Mouse (Mus musculus) monocyte, adult 2 months (primary cell): Measurements from ENCODE around the gene Lrrc52.

Experiments
- DNase-seq, 2 experiments: peaks; one replicate each; pipeline ENCODE4 v3.0.0; 2022; ENCODE audit warnings: low spot score in 2 of 2, low read depth in 1 of 2

Gene Lrrc52

GRCm38 (mm10) chr1:167466765-167467426, at the start of gene Lrrc52:
Gene Lrrc52 (minus strand): TSS chr1:167466780.
- no peak for DNase-seq

- DNase-seq: no peak
These were observed 45.0 kb upstream of the Lrrc52 start for GRCm38 (mm10) chr1:167511621-167512020.

GRCm38 (mm10) chr1:167506048-167506447, 39.5 kb upstream of the Lrrc52 start:
- no peak for DNase-seq

- no peak for DNase-seq
These were observed 38.8 kb upstream of the Lrrc52 start for GRCm38 (mm10) chr1:167505427-167505826.

- no peak for DNase-seq
These were observed 32.7 kb upstream of the Lrrc52 start for GRCm38 (mm10) chr1:167499097-167499850.

- no peak for DNase-seq
These were observed 31.4 kb upstream of the Lrrc52 start for GRCm38 (mm10) chr1:167497991-167498390.

GRCm38 (mm10) chr1:167497560-167497959, 31.0 kb upstream of the Lrrc52 start:
- no peak for DNase-seq

GRCm38 (mm10) chr1:167491501-167491900, 24.9 kb upstream of the Lrrc52 start:
- no peak for DNase-seq

- DNase-seq: no peak
These were observed 21.4 kb upstream of the Lrrc52 start for GRCm38 (mm10) chr1:167487933-167488332.

GRCm38 (mm10) chr1:167486959-167487680, 20.5 kb upstream of the Lrrc52 start:
- DNase-seq: no peak

- no peak for DNase-seq
These were observed 16.3 kb upstream of the Lrrc52 start for GRCm38 (mm10) chr1:167482863-167483262.

- DNase-seq: no peak
These were observed 7.0 kb upstream of the Lrrc52 start for GRCm38 (mm10) chr1:167473585-167473984.

- no peak for DNase-seq
These were observed 1.3 kb upstream of the Lrrc52 start for GRCm38 (mm10) chr1:167467916-167468315.

GRCm38 (mm10) chr1:167457311-167457710, 9.3 kb downstream of the Lrrc52 start:
- no peak for DNase-seq

- no peak for DNase-seq
These were observed 13.5 kb downstream of the Lrrc52 start for GRCm38 (mm10) chr1:167453048-167453447.

- no peak for DNase-seq
These were observed 14.1 kb downstream of the Lrrc52 start for GRCm38 (mm10) chr1:167452456-167452855.

- DNase-seq: no peak
These were observed 18.0 kb downstream of the Lrrc52 start for GRCm38 (mm10) chr1:167448598-167448997.

GRCm38 (mm10) chr1:167448088-167448487, 18.5 kb downstream of the Lrrc52 start:
- no peak for DNase-seq

GRCm38 (mm10) chr1:167446516-167446915, 20.1 kb downstream of the Lrrc52 start:
- DNase-seq: no peak

GRCm38 (mm10) chr1:167445167-167445566, 21.4 kb downstream of the Lrrc52 start:
- no peak for DNase-seq

GRCm38 (mm10) chr1:167438231-167438885, 28.2 kb downstream of the Lrrc52 start:
- no peak for DNase-seq
